Mouse (Mus musculus) limb, embryonic 14.5 days (tissue): Measurements from ENCODE around the gene Fbxo41. TPM values are rescaled to one million over a fixed set of nuclear protein-coding genes. Genes with fewer than 3 reads are reported as not detected.
A peak's percentile ranks its signal among the peaks of the same experiment; 100 is the strongest.

Experiments
- ATAC-seq: fragments of 200-750 bp; cut with Nextera tagmentation; 2 replicates; pipeline ENCODE4 v1.8.0; 2017; ENCODE audit warnings: low read depth, moderate number of reproducible peaks, moderate TSS enrichment; ENCODE audit not compliant: low FRiP score
- DNase-seq: peaks from one replicate; pipeline ENCODE4 v3.0.0-alpha.2; 2015; ENCODE audit warnings: low spot score
- H3K27ac ChIP-seq: fragments of 300-500 bp; sonication (generic); replicated peaks from 2 replicates; pipeline ENCODE4 v1.5.1; 2014; ENCODE audit warnings: low read depth, mild to moderate bottlenecking, low read length, moderate library complexity, mixed read lengths
- H3K27me3 ChIP-seq: fragments of 300-500 bp; sonication (generic); 2 replicates; pipeline ENCODE4 v1.6.1; 2014; ENCODE audit warnings: low read length, mixed read lengths; ENCODE audit not compliant: control insufficient read depth, insufficient read depth
- H3K36me3 ChIP-seq: fragments of 300-500 bp; sonication (generic); 2 replicates; pipeline ENCODE4 v1.6.1; 2014; ENCODE audit warnings: mild to moderate bottlenecking, low read length, moderate library complexity, mixed read lengths; ENCODE audit not compliant: control insufficient read depth, insufficient read depth
- H3K4me1 ChIP-seq: fragments of 300-500 bp; sonication (generic); 2 replicates; pipeline ENCODE4 v1.6.1; 2014; ENCODE audit warnings: antibody characterized with exemption, low read length, mixed read lengths; ENCODE audit not compliant: control insufficient read depth, insufficient read depth
- H3K4me2 ChIP-seq: fragments of 300-500 bp; sonication (generic); replicated peaks from 2 replicates; pipeline ENCODE4 v1.6.1; 2014; ENCODE audit warnings: low read depth, mild to moderate bottlenecking, low read length, moderate library complexity; ENCODE audit not compliant: severe bottlenecking
- H3K4me3 ChIP-seq: fragments of 300-500 bp; sonication (generic); replicated peaks from 2 replicates; pipeline ENCODE4 v1.5.1; 2014; ENCODE audit warnings: low read length
- H3K9ac ChIP-seq: fragments of 300-500 bp; sonication (generic); 2 replicates; pipeline ENCODE4 v1.6.1; 2014; ENCODE audit warnings: mild to moderate bottlenecking, low read depth, low read length, moderate library complexity; ENCODE audit not compliant: severe bottlenecking
- H3K9me3 ChIP-seq: fragments of 300-500 bp; sonication (generic); 2 replicates; pipeline ENCODE4 v1.6.1; 2016; ENCODE audit warnings: low read length; ENCODE audit not compliant: control insufficient read depth
- POLR2A ChIP-seq: fragments of 200-500 bp; IDR thresholded peaks from 2 replicates; pipeline ENCODE4 v1.8.0; 2012; ENCODE audit warnings: inconsistent platforms, mild to moderate bottlenecking, moderate library complexity, borderline replicate concordance; ENCODE audit not compliant: insufficient read depth, insufficient read length; ENCODE audit errors: extremely low read depth
- WGBS: fragments of 180-500 bp; shearing (Covaris S2); extraction: QIAGEN DNeasy Blood & Tissue Kit; methylation state at CpG from one replicate; pipeline ENCODE4 v1.1.7; 2014; 5-methylcytosine and 5-hydroxymethylcytosine counted together
- polyA plus RNA-seq, 2 experiments: library from polyadenylated mRNA; depleted of rRNA in 1 of 2; stranded (reverse) in 1 of 2; unstranded in 1 of 2; fragments of >200 nt; fragmentation: Nextera tagmentation in 1 of 2; extraction: Ambion mirVana in 1 of 2; gene quantifications; 2 replicates each; pipeline versions ENCODE4 v1.2.1 to v1.2.3; 2012 to 2014

Gene Fbxo41
- polyA plus RNA-seq, 2 experiments, result 0.45 to 1.7 TPM

DNA sequence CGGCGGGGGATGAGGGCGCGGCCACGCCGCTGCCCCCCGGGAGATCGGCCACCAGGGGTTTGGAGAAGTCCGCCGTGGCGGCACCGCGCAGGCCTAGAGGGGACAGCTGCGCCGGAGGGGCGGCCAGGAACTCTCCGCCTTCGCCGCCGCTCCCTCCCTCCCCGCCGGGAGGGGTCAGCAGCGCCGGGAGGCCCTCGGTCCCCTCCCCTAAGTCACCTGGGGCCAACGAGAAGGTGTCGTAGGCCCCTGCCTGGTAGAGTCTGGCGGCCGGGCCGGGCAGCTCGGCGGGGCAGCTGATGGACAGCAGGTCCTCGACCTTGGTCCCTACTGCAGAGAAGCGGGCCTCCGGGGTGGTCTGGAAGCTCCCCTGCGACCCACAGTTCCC lies 9.3 kb upstream of the Fbxo41 start:
- Histone ChIP-seq H3K4me2 (peak overlapping the region; percentile 44), H3K4me3 (peak overlapping the region; percentile 38), H3K9me3 (no peaks in the 10 kb centered on the region), H3K9ac (no peak overlapping the region), H3K4me1 (peaks cover 23% of the 10 kb centered on the region), H3K27me3 (peaks cover 69% of the 10 kb centered on the region), H3K36me3 (no peaks in the 10 kb centered on the region), H3K27ac (no peak overlapping the region)
- no peak for TF ChIP-seq POLR2A
- WGBS, result 1% methylated on average over 17 of the region's 36 CpGs
- ATAC-seq, result no peak
- DNase-seq, result no peak

GRCm38 (mm10) chr6:85511286-85512055 lies 8.7 kb upstream of the Fbxo41 start:
- peak overlapping the region; percentile 38 for H3K4me3 ChIP-seq
- WGBS, result under 1% methylated on average over 72 of the region's 88 CpGs
- no peaks in the 10 kb centered on the region for H3K36me3 ChIP-seq
- H3K4me2 ChIP-seq, result peak overlapping the region; percentile 44
- peaks cover 71% of the 10 kb centered on the region for H3K27me3 ChIP-seq
- ATAC-seq (no peak), DNase-seq (peak; percentile 18)
- TF ChIP-seq POLR2A, result no peak
- no peak overlapping the region for H3K9ac ChIP-seq
- H3K4me1 ChIP-seq, result peaks cover 23% of the 10 kb centered on the region
- no peak overlapping the region for H3K27ac ChIP-seq
- H3K9me3 ChIP-seq, result no peaks in the 10 kb centered on the region

GRCm38 (mm10) chr6:85510476-85510875 lies 7.7 kb upstream of the Fbxo41 start:
- ATAC-seq (no peak), DNase-seq (peak; percentile 73)
- no peak overlapping the region for H3K27ac ChIP-seq
- TF ChIP-seq POLR2A, result no peak
- H3K9ac ChIP-seq, result no peak overlapping the region
- H3K4me1 ChIP-seq, result peaks cover 23% of the 10 kb centered on the region
- WGBS, result 4% methylated on average over 6 of the region's 6 CpGs
- peaks cover 62% of the 10 kb centered on the region for H3K27me3 ChIP-seq
- no peak overlapping the region for H3K4me2 ChIP-seq
- H3K36me3 ChIP-seq, result no peaks in the 10 kb centered on the region
- H3K4me3 ChIP-seq, result no peak overlapping the region
- no peaks in the 10 kb centered on the region for H3K9me3 ChIP-seq

DNA sequence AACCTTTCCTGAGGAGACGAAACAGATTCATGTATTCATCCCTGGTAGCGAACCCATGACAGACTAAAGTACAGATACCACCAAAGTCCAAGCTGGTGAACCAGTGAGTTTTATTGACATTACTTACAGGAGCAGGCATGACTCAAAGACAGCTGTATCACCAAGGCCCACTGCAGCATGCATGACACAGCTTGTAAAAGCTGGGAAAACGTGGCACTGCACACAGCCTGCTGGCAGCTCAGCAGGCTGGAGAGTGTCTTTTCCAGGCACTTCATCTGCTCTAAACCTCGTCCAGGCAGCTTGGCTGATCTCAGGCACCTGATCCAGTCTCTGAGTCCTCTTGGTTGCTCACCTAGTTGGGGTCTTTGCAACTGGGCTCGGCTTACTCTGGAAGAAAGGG lies 5.8 kb upstream of the Fbxo41 start:
- Histone ChIP-seq H3K4me3 (no peak overlapping the region), H3K4me1 (peaks cover 20% of the 10 kb centered on the region), H3K9ac (no peak overlapping the region), H3K27me3 (peaks cover 48% of the 10 kb centered on the region), H3K9me3 (no peaks in the 10 kb centered on the region), H3K4me2 (no peak overlapping the region), H3K36me3 (no peaks in the 10 kb centered on the region), H3K27ac (no peak overlapping the region)
- DNase-seq, result no peak
- WGBS, result 47% methylated on average over 5 of the region's 5 CpGs
- no peak for ATAC-seq
- TF ChIP-seq POLR2A, result no peak

DNA sequence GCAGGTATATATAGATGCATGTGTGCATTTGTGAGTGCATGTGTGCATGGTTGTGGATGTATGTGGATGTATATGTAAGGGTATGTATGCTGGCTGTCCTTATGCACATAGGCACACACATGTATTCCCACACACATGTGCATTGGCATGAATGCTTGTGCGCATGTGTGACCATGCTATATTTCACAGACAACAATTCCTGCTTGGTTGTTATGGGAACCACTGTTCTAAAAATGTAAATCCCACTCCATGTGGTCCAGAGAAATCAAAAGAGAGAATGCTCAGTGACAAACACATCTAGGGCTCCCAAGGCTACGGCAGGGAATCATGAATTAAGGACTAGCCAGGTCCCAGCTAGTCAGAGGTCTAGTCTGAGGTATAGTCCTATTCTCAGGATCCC lies 2.1 kb upstream of the Fbxo41 start:
- TF ChIP-seq POLR2A, result no peak
- H3K9me3 ChIP-seq, result no peaks in the 10 kb centered on the region
- no peak overlapping the region for H3K4me3 ChIP-seq
- no peak overlapping the region for H3K27ac ChIP-seq
- no peak for DNase-seq
- no peak for ATAC-seq
- no peak overlapping the region for H3K9ac ChIP-seq
- H3K27me3 ChIP-seq, result peaks cover 14% of the 10 kb centered on the region; the same call in 1 of the 2 replicates
- no peak overlapping the region for H3K4me2 ChIP-seq
- H3K4me1 ChIP-seq, result peaks cover 6% of the 10 kb centered on the region; the same call in 1 of the 2 replicates
- H3K36me3 ChIP-seq, result no peaks in the 10 kb centered on the region
- WGBS, result 79% methylated on average over 2 of the region's 2 CpGs
